Mouse (Mus musculus) retina, embryonic 14.5 days (tissue): ENCODE data around the gene Tmem200a.
"Not testable (repeated sequence)": the region's sequence is repeated elsewhere in the genome, so short reads cannot be mapped to it uniquely, and the experiment has no call there.

ENCODE experiments used
- DNase-seq: peaks from one replicate; pipeline ENCODE4 v3.0.0-alpha.2; 2015; ENCODE audit warnings: low spot score

Gene Tmem200a

DNA sequence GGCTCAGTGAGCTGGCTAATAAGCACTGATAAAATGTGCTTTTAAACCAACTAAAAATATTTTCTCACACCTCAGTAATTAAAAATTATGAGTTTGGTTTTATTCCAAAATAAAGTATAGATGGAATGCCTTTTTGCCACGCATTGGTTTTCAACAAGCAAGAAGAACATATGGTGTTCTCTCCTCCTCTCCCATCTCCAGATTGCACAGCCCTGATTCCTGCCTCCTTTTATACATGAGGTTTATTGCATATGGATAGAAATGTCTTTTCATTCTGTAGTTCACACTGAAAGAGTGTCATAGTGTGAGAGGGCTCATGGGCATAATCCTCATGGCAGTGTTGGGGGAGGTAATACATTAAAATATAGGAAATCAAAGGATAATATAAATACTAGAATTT, 96.2 kb downstream of the Tmem200a start:
- DNase-seq = no peak

DNA sequence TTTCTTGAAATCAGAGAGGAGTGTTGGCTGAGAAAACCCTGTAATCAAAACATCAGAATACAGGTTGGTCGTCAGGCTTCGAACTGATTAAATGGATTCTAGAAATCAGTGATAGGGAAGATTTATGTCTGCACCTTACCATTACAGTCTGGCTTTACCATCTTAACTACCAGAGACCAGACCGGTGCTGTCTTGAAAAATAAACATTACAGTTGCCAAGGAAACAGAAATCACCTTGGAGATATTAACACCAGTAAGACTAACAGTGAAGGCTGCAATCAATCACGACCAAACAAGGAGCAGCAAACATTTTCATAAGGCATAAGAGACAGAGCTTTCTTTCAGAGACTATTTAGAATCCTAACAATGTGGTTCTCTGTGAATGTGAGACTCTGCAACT, 116.0 kb downstream of the Tmem200a start:
- no peak for DNase-seq

DNA sequence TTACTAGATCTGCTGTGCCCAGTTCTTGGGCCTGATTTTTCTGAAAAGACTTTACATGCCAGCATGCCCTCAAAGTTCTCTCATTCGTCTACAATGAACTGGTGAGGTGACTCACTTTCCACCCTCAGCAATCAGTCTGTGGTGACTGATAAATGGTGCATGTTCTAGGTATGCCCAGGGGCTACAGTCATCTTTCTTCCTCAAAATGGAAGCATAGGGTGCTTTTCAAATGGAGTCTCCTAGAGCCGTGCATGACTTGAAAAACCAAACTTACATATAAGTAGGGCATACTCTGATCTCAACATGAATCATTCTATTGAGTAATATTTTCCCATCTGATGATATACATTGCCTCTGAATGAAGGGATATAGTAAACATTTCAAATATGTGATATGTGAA, 117.8 kb downstream of the Tmem200a start:
- DNase-seq = no peak

DNA sequence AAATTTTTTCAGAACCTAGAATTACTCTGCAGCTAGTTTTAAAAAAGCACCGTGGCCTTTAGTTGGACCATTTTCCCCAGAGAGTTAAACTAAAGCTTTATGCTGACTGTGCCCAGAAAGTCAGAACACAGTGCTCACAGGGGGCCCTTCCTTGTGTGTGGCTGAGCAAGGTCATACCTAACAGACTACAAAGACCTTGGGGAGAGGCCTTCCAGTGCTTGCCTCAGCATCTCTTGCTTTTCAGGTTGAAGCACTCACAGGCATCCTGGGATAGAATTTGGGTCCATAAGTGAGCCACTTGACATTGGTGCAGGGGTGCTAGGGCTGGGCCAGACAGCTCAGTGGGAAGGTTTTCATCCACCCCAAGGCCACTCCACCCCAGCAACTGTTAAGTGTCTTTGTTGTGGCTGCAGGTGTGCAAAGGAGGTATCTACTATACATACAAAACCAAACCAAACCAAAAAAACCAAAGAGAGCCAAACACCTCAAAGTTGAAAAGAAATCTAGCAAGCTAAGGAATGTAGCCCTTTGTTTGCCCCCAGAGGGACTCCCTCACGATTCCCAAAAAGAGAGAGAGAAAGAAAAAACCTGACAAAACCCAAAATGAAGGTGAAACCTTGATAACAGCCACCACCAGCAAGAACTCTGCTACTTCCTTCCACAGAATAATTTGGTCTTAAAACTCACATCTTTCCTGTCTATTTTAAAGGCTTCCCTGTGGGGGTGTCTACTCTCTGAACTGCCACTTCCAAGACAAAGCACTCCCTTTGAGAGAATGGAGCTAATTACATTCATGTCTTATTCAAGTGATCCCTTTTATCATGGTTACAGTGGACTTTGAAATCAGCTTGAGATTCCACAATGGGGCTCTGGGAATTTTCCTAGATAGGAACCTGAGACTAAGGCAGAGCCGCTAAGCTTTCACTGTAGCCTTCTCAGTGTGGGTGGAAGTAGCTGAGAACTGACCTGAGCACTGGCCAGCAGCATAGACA, 119.8 kb downstream of the Tmem200a start:
- no peak for DNase-seq

DNA sequence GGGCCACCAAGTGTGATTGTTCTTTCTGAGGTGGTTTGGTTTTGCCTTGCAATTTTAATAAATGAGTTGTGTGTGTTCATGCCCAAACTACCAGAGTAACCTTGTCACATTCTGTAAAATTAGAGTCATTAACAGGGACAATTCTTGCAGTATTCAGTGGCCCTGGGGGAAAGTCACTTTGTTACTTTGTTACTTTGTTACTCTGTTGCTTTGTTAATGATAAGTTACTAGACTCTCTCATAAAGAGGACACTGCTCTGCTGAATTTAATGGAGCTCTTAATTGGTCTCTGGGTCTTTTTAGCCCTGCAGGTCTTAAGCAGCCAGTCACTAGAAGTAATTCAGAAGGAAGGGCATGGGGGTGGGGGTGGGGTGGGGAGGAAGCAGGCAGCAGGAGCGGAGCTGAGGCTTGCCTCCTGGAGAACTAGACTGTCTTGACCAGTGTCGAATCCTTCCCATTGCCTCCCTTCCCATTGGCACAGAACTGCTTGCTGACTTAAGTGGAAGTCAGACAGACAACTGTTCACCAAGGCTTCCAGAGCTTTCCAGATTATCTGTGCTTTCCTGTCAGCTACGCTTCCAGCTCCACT, 124.1 kb downstream of the Tmem200a start:
- peak; percentile 70 for DNase-seq

DNA sequence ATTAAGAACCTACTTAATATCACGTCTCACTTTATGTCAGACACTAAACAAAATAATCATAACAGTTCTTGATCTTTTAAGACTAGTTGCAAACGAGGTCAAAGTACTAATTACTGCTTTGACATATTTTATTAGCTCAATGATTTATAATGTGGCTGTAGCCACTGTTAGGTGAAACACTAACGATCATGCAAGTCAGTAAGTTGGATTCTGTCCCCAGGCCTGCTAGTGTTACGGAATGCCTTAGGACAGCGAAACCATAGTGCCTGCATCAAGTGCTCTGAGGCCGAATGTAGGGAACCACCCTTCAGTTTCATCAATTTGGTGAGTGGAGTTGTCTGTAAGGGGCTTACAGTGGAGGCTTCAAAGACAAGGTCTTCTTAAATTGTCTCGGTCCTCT, 126.0 kb downstream of the Tmem200a start:
- no peak for DNase-seq

DNA sequence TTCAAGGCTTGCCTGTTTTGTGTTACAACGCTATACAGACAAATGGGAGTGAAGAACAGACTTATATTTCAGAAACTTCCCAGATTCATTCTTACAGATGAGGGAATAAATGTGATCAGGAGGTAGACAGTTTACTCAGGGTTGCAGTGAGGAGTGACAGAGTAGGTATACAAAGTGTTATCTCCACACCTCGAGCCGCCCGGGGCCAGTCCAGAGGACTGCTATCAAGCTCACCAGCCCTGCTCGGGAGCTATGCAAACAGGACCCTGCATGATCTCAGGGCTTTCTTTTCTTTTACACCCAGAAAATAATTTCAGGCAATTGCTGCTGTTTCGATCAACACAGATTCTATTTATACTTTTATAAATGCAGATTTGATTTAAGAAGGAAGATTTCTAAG, 126.7 kb downstream of the Tmem200a start:
- no peak for DNase-seq

DNA sequence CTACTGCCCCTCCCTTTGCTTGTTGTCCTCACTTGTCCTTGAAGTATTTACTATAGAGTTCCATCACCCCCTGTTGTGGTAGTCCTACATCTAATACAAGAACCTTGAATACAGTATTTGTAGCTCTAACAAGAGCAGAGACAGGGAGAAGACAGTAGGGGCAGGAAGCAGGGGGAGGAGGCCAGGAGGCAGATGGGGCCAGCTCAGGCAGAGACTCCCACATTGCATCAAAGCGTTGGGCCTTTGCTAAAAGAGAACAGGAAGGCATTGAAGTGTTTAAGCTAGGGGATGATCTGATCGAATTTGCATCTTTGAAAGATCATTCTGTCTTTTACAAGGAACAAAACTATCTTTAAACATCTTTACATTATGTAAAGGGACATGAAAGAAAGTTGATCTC, 133.0 kb downstream of the Tmem200a start:
- DNase-seq = no peak

DNA sequence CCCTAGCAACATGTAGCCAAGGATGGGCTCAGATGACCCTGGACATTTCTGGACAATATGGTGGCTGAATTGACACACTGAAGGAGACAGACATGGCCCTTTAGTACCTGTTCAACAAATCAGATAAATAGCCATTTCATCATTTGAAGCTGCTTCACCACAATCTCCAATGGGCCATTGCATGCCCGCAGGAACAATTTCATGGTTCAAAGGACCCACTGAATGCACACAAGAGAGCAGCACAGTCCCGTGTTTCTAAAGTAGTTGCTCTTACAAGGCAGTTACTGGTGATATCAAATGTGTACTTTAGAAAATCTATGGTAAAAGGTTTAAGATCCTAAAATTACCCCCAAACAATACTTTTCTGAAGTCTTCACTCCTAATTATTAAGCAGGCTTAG, 134.2 kb downstream of the Tmem200a start:
- DNase-seq = peak; percentile 52

DNA sequence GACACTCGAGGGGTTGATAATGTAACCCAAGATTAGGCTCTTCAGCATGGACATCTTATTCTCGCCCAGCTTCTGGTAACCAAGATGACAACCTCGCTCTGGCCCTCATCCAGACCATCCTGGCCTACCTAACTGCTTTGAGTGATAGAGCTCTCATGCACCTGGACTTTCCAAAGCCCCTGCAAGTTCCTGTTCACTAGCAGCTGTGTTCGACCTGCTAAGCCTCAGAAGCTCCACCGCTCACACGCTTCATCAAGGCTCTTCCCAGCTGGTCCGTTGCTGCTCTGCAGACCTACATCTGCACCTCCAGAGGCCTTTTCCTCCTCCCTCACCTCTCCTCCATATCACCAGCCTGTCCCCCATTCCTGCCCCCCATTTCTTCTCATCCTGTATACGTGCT, 147.1 kb downstream of the Tmem200a start:
- no peak for DNase-seq

DNA sequence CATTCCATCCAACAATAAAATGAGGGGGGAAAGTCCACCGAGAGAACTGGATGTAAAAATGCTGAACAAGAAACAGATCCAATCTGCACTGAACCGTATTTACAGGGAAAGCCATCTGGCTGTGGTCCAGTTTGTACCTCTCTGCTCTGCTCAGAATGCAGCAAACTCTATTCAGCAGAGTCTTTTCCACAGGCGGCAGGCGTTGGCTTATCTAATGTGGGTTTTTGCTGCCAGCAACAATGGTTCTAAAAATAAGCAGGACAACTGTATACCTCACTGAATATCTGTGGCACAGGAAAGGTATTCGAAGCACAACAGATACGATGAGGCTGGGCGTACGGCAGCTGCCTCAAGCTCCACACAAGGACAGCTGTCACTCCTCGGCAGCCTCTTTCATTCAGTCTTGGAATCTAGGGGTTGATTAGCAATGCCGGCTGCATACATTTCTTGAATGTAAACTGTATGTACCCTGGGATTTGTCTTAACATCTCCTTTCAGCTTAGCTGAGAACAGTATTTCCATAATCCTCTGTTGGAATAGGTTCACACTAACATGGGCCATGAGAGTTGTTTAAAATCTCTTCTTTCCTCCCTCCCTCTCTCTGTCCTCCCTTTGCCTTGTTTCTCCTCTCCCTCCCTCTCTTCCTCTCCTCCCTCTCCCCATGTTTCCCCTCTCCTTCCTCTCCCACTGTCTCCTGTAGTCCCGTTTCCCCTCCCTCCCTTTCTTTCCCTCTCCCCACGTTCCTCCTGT, 149.3 kb downstream of the Tmem200a start:
- no peak for DNase-seq

DNA sequence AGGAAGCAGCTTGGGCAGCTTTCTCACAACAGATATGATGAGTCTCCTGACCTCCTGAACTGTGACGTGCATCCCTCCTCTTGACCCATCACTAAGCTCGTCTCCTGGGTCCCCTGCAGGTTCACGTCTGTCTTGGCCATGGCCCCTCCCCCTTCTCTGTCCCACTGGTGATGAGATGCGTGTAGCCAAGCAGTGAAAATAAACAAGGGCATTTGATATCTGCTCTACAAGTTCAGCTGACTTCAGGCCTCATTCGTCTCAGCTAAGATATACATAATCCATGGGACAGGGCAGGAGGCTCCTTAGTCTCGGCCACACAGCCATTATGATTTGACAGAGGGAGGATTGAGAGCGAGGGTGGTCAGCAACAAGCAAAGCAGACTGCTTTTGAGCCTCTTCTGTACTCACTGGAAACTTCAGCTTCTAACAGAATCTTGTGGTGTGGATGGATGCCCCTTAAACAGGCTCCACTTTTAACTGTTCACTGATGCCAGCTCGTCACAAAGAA, 149.9 kb downstream of the Tmem200a start:
- DNase-seq = no peak

DNA sequence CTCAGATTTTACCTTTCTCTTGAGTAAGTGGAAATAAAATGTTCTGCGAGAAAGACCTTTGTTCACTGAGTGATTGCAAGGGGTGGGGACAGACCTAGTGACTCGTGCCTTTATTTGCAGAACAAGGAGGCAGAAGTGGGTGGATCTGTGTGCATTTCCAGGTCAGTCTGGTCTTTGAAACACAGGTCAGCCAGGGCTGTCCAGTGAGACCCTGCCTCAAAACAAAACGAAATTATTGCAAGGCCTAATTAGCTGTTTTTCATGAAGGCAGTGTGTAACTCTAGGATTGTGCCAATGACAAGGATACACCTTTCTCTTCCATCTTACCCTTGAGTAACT, 150.4 kb downstream of the Tmem200a start:
- DNase-seq = no peak

DNA sequence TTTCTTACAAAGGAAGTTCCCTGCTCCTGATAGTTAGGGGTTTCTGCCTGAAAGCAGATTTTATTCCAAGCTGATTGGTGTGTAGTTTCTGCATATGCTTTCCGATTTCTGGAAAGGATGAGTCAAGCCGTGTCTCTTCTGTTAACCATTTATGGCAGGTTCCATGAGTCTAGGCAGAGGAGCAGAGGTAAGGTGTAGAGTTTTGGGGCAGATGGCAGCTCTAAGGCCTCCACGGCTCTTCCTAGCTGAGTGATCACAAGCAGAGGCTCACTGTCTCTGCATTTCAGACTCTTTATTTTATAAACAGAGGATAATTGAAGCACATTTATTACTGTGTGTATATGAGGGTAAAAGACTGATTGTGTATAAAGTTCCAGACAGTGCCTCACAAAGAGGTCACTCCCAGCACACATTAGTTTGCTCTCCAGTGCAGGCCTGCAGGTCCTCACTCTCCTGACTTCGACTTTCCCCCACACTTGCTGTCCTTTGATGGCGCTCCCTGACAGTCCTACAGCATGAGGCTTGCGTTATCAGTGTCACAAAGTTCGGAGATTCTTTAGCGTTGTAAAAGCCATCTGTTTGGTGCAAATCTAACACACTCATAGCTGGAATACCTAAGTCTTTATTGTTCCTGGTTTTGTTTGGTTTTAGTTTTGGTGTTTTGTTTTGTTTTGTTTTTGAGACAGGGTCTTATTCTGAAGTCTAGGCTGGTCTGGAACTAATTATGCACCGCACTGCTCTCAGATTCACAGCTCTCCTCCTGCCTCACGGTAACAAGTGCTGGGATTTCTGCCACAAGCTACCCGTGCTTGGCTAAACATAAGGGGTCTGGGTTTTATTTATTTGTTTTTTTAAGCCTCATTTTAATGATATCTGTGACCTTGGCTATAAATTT, 151.1 kb downstream of the Tmem200a start:
- DNase-seq = no peak

DNA sequence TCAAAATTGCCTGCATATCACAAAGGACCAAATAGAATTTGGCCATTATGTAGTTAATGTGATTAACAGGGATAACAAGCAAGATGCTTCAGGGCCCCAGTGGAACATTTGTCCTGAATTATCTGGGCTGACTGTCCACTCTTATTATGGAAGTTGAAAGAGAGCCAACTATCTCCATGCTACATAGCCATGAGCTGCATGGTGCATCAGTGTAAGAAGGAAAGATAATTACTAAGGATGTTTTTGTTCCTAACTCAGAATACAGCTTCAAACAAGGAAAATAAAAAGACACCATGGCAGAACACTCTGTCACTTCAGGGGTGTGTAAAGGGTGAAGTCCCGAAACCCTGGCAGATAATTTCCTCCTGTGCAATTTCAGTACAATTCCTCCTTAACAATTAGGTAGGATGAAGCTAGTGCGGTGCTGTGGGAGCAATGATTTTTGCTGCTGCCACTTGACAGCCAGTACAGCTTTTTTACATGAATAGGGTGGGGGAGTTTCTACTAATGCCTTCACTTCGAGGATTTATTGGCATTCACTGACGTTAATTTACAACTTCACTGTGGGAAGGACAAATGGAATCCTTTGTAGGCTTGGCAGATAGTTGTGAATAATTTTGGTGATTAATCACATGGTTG, 158.1 kb downstream of the Tmem200a start:
- peak; percentile 59 for DNase-seq

DNA sequence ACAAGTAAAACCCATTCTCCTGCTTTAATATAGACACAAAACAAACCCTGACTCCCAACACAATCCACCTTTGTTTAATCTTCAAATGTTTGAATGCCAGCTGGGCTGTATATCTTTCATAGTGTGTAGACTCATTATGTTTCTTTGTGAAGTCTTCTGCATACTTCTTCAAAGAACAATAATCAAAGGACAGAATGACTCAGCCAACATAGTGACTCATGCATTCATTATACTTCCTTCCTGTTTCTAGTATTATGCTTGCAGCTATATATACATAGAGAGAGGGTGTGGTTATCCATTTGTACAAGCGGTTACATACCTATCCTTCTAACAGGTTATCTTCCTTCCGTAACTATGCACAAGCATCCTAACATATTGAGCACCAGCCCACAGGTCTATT, 160.7 kb downstream of the Tmem200a start:
- DNase-seq = no peak

DNA sequence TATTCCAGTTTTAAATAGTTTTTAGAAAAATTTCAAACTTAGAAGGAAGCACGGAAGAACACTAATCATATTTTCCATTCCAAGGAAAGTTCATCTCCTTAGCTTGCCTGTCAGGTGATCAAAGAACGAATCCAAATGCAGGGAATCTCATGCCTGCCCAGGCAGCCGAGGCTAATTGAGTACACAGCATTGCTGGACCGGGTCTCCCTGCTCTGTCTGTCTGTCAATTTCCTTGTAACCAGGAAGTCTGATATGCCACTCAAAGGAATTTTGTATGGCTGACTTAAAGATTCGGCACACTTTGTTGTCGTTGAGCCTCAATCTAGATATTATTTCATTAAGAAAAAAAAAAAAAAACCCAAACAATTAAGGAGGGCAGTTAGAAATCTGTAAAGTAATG, 168.6 kb downstream of the Tmem200a start:
- no peak for DNase-seq

DNA sequence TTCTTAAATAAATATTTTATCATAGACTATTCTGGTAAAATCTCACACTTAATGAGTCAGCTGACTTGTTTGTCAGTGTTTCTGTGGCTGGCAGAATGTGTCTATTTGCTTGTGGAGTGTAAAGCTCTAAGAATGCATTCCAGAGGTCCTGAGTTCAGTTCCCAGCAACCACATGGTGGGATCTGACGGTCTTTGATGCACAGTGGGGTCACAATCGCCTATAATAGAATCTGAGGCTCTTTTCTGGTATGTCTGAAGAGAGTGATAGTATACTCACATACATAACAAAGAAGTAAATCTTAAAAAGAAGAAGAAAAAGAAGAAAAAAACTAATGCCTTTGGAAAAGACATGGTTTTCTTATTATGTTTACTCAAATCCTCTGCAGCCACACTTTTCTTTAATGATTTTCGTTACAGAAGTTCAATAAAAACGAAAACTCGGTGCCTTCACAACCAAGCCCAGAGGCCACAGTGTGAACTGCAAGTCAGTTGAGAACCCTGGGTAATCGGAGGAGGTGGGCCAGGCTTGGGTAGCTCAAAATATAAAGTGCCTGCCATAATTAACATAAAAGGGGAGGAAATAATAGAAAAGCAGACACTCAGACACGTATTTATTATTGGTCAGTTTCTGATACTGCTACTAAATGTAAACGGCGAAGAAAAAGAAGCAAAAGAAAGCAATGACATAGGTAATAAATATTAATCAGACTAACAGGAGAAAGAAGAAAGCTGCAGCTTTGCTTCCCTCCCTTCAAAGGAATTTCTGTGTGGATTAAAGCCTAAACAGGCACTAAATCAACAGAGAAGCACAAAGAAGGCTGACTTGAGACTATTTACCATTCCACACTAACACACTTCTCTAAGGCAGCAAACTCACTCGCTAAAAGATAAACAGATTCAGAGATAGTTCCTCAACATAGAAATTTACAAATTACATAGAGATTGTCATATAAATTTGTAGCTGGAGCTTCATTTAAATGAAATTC, 170.5 kb downstream of the Tmem200a start:
- DNase-seq = no peak

DNA sequence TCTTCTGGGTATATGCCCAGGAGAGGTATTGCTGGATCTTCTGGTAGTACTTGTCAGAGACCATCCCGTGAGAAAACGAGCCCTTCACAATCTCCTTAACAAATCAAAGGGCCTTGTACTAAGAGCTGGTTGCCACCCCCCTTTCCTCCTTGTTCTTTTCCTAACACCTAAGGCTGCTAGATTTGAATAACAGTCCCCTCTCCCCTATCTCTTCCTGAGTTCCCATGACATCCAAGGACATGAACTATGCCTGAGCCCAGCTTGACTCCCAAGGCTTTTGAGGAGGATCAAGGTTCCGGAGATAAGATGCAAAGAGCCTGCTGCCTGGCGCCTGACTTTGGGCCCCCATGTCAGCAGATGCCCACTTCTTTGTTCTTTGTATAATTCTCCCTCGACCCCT, 184.7 kb downstream of the Tmem200a start:
- not testable (repeated sequence) for DNase-seq

DNA sequence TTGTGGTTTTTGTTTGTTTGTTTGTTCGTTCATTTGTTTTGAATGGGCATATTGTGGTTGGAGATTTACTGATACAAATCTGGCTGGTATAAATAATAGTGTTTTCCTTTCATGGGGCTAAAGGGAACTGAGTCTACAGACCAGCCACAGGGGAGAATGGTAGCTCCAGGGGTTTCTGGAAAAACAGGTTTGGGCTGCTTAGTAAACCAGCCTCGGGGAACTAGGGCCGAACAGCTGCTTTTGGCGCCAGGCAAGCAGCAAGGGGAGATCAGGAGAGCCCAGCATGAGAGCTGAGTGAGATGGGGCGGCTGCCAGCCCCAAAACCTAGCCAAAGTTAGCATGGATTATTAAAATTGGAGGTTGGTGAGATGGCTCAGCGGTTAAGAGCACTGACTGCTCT, 191.6 kb downstream of the Tmem200a start:
- DNase-seq = no peak
